Mouse (Mus musculus) retina, postnatal 1 day (tissue): ENCODE measurements at regions not wholly inside any gene's neighbourhood (a gene's known extent, or its start where the extent isn't known, plus 50 kb on each side); places are given as distances from the start of the nearest gene placed in this dataset.

Experiments
- DNase-seq: peaks from one replicate; pipeline ENCODE4 v3.0.0-alpha.2; 2012

DNA sequence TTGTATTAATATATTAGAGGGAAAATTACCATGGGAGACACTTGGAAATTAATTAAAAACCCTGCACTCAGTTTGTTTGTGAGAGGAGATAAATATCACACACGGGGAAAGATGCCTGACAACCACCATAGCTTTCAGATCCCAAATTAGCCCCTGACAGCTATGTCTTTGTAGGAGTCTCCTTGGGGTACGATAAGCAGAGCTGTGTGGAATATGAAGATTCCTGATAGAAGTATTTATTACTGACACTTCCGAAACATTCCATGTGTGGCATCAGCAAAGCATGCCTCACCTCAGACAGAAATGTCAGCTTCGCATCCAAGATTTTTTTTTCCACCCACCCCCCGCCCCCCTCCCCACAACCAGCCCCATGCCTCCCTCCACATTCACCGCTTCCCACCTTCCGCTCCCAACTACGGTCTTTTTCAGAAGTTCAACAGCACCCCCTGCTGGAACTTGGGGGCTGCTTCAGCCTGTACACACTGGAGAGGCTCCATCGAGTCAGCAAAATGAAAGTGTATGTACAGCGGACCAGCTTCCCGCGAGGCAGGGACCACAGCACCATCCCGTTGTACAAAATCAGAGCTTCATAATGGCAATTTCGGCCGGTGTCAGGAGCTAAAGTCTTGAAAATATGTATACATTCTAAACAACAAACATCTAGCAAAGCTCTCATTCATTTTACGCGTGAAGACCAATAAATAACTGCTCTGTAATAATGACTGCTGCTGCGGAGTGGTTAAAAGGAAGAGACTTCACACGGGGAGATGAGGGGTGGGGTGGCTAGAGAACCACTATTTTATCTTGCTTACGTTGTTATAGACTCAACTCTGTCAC lies 66.7 kb downstream of the Rwdd3 start:
- DNase-seq, result peak; percentile 92

DNA sequence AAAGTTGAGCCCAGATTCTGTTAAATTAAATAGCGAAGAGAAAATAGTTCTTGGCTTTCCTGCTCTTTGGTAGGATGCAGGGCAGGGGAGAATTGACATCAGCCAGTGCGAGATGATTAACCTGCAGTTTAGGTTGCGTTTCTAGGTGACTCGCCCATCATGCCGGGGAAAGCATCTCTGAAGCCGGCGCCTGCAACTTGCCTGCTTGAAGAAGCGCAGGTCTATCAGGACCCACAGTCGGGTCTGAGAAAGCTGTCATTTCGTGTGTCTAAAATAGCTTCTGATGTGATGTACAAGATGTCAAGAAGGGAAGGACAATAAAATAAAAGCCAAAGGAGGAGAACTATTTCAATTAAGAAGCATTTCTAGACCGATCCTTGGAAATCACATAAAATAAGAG lies 68.6 kb downstream of the Rwdd3 start:
- peak; percentile 31 for DNase-seq

DNA sequence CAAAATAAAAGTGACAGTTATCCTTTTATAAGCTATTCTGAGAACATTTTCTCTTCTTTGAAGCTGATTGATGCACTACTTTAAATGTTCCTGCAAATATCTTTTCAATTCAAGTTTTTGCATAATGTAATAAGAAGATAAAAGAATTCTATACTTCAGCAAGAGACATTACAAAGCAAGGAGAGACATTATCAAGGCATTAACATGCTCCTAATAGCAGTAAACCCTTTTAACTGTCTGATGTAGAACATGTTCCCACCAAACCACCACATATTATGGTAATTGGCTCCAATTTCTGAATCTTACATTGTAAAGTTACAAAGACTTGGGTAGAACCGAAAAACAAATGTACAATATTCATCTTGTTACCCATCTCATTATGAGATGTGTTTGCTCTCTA lies 69.4 kb downstream of the Rwdd3 start:
- no peak for DNase-seq

- DNase-seq, result peak; percentile 79
Observed at GRCm38 (mm10) chr3:121100211-121100860, 71.2 kb downstream of the Rwdd3 start.

DNA sequence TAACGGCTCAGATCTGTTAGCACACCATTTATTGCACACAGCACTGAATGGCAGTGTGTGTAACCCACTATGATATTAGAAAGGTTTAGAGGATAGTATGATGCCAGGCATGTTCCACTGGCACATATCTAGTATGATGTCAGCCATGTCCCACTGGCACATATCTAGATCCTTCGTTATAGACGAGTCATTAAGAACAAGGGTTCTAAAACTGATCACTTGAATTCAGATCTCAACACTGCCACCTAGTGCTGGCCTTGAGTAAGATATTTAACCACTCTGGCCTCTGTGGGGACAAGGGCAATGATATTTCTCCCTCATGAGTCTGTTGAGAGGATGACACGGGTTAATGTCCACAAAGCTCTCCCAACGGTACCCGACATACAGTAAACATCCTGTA lies 78.0 kb downstream of the Rwdd3 start:
- peak; percentile 70 for DNase-seq

GRCm38 (mm10) chr3:121088724-121089123 lies 82.8 kb downstream of the Rwdd3 start:
- no peak for DNase-seq

DNA sequence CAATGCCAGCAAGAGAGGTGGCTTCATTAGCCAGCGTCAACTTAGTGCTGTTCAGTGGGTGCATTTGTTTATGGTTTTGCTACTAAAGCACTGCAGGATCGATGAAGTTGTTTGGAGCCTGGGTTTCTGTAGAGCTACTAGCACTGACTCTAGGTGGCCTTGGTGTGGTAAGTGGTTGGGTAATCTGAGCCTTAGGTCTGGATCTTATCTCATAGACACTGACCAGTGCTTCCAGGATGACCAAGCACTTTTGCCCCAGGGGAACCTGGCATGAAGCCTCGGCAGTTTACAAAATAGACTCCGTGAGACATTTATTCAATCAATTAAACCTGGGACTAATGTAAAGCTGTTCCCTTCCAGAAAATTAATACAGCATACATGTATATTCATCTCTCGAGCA lies 102.8 kb downstream of the Rwdd3 start:
- DNase-seq, result no peak

DNA sequence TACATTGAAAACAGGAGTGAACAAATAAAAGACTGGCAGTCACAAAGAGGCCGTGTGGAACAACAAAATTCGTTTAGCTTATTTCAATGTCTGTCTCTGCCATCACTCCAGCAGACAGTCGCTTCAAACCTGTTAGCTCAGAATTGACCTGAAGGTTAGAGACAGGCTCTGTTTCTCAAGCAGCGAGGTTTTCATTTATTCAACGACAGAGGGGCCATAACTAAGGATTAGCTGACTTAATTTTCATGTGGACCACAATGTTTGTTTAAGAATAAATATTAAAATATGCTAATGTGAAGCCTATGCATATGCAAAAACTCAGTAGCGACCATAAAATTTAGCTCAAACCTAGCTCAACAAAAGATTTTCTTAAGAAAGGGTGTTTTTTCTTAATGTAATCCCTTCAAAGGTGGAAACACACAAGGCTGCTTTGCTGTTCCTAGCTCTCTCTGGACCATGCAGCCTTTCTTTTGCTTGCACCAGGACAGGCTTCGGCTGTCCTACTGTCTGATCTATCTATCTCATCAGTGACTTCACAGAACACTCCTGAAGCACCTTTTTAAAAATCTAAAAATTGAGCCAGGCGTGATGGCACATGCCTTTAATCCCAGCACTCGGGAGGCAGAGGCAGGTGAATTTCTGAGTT lies 135.5 kb downstream of the Rwdd3 start:
- no peak for DNase-seq

- DNase-seq, result peak; percentile 65
Observed at GRCm38 (mm10) chr3:121025546-121026157, 145.8 kb downstream of the Rwdd3 start.

GRCm38 (mm10) chr3:121024810-121025209 lies 146.7 kb downstream of the Rwdd3 start:
- DNase-seq, result no peak

GRCm38 (mm10) chr3:121021126-121021848 lies 150.2 kb downstream of the Rwdd3 start:
- no peak for DNase-seq

- peak; percentile 68 for DNase-seq
Observed at GRCm38 (mm10) chr3:121009223-121009622, 162.3 kb downstream of the Rwdd3 start.

- peak; percentile 77 for DNase-seq
Observed at GRCm38 (mm10) chr3:120983556-120984270, 187.8 kb downstream of the Rwdd3 start.

GRCm38 (mm10) chr3:120982795-120983555 lies 188.5 kb downstream of the Rwdd3 start:
- peak; percentile 87 for DNase-seq

- peak; percentile 33 for DNase-seq
Observed at GRCm38 (mm10) chr3:120982218-120982617, 189.3 kb downstream of the Rwdd3 start.

GRCm38 (mm10) chr3:120970746-120971466 lies 200.6 kb downstream of the Rwdd3 start:
- peak; percentile 34 for DNase-seq

DNA sequence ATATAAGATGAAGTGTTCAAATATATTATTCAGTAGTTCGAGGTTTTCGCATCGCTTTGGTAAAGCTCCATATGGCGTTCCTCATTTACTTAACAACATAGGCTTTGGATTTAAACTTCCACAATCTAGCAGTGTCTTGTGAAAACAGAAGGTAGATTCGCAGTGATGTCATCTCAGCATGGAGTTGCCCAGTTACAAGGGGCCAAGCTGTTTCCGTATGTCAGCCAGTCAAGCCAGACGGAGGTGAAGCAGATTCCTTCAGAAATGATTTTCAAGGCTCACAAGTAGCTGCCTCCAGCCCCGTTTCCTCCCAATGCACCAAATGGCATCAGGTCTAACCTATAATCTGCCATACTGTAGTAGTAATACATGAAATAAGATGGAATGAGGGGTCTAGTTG lies 224.6 kb downstream of the Rwdd3 start:
- DNase-seq, result no peak

DNA sequence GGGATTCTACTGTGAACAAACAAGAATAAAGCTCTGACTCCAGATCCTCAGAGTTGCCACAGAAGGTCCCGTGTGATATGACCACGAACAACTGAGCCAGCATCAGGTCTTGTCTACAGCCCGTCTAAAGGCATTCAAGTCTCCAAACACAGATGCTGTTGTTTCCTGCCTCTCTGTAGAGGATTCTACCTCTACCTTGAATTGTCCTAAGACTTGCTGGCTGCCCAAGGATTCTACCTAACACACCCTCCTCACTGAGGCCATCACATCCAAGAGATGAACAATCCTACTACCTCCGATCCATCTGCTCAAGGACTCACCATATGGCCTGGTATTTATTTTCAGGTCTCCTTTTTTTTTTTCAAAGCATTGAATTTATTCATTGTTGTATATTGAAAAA lies 237.1 kb downstream of the Rwdd3 start:
- DNase-seq, result no peak

- no peak for DNase-seq
Observed at GRCm38 (mm10) chr3:120920351-120920750, 251.1 kb downstream of the Rwdd3 start.

DNA sequence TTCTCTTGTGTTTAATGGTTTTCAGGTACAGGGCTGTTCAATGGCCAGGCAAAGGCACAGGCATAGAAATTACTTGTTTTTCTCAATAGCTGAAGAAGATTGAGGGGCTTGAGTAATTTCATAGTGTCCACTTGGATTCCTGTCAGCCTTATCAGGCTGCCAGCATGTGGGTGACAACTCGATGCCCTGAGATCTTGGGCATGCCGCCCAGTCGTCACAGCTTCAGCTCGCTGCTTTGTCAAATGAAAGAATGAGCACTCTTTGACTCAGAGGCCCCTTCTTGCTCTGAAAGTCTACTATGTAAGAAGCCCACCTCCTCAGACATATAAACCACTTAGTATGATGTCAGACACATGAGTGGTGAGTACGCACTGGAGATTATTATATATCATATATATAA lies 272.6 kb downstream of the Rwdd3 start:
- no peak for DNase-seq

DNA sequence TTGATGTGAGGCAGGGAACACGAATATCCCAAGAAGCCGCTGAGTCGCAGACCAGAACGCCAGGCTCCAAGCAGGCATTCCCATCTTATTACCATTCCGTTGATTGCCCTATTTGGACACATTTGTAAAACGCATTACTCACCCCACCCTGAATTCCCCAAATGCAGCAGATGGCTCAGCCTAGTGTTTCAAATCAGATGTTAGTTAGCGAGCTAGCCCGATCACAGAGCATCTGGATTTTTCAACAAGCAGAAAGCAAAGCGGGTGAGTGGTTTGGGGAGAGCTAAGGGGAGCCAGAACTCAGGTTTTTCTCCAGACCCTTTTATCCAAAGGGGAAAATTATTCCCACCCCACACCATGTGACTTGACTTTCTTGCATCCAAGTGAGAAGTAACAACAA lies 273.2 kb downstream of the Rwdd3 start:
- DNase-seq, result no peak
